Comparison of ENCODE assay signal across 9 mouse cellular contexts in genomic region chr13:99676393-99676792, GRCm38 (mm10).
DNase-seq lines count a peak whose midpoint lies in the region; ATAC-seq lines count a peak whose summit lies in the region.
"Had no signal": no experiment of that assay in that cellular context is flagged by ENCODE, and none has a peak within 500 bp of the region (broad histone marks: within the 10 kb centered on the region; RNA-seq: fewer than 3 reads in every experiment).

No protein-coding gene starts in this region.

- H3K9me3 ChIP-seq in forebrain, embryonic 11.5 days (ENCODE audit: control insufficient read depth, low read length) = no peaks in the 10 kb centered on the region
- H3K9me3 ChIP-seq: liver, embryonic 13.5 days had no signal

- no peak overlapping the region for H3K9ac ChIP-seq in forebrain, embryonic 11.5 days (ENCODE audit: low read length)
- H3K9ac ChIP-seq: liver, embryonic 13.5 days had no signal

- H3K4me3 ChIP-seq in forebrain, embryonic 11.5 days (ENCODE audit: low read depth, low read length) = no peak overlapping the region
- H3K4me3 ChIP-seq: liver, embryonic 13.5 days had no signal

- H3K27me3 ChIP-seq in forebrain, embryonic 11.5 days (ENCODE audit: control insufficient read depth, insufficient read depth, low read length) = no peaks in the 10 kb centered on the region

- H3K36me3 ChIP-seq in forebrain, embryonic 11.5 days (ENCODE audit: control insufficient read depth, insufficient read depth, low read length) = no peaks in the 10 kb centered on the region
- H3K36me3 ChIP-seq: liver, embryonic 13.5 days had no signal

- no peak overlapping the region for H3K27ac ChIP-seq in forebrain, embryonic 11.5 days (ENCODE audit: low read depth, low read length)
- H3K27ac ChIP-seq: liver, embryonic 13.5 days had no signal

- no peaks in the 10 kb centered on the region; the same call in 1 of the 2 replicates for H3K4me1 ChIP-seq in forebrain, embryonic 11.5 days (replicated peaks; ENCODE audit: control insufficient read depth, insufficient read depth, low read length)

- WGBS in forebrain, embryonic 11.5 days = 0% methylated on average over 1 of the region's 1 CpGs

- ATAC-seq in forebrain, embryonic 11.5 days (replicated peaks; ENCODE audit: low FRiP score) = peak; percentile 73
- no peak for ATAC-seq in activated CD4-positive, CD25-positive, alpha-beta regulatory T cell, adult 4 months

- H3K4me2 ChIP-seq in forebrain, embryonic 11.5 days (ENCODE audit: low read depth, low read length, severe bottlenecking) = no peak overlapping the region
- H3K4me2 ChIP-seq: liver, embryonic 13.5 days had no signal

- peak; percentile 30 for DNase-seq in cerebellum, adult 11 months
- DNase-seq in cerebellum, postnatal 36 days = no peak
- DNase-seq in ES-CJ7 (ENCODE audit: low read depth, low spot score) = peak; percentile 41
- DNase-seq in forebrain, embryonic 11.5 days (ENCODE audit: low spot score) = no peak
- peak; percentile 89 for DNase-seq in layer of hippocampus, adult 9-11 months
- DNase-seq in spleen, adult 12 weeks (ENCODE audit: low spot score) = no peak
- DNase-seq in thymus, adult 18-20 months = no peak
- DNase-seq: liver, embryonic 13.5 days had no signal

Comparison
In these comparisons a context has a peak if more than half of its experiments do, and no peak if none do; other contexts are left out.
1. DNase-seq: peak in cerebellum, adult 11 months (single experiment), ES-CJ7 (single experiment) and layer of hippocampus, adult 9-11 months (single experiment); none in cerebellum, postnatal 36 days (0 of 2), forebrain, embryonic 11.5 days (single experiment), spleen, adult 12 weeks (single experiment) and thymus, adult 18-20 months (0 of 2).